Mouse (Mus musculus): ENCODE results near the gene Spata3. TPM values are rescaled to one million over a fixed set of nuclear protein-coding genes. Genes with fewer than 3 reads are reported as not detected.
"Not testable (repeated sequence)": the region's sequence is repeated elsewhere in the genome, so short reads cannot be mapped to it uniquely, and the experiment has no call there.

The Spata3 gene
- polyA plus RNA-seq, 1 experiment from 2014 or later = not detected

DNA sequence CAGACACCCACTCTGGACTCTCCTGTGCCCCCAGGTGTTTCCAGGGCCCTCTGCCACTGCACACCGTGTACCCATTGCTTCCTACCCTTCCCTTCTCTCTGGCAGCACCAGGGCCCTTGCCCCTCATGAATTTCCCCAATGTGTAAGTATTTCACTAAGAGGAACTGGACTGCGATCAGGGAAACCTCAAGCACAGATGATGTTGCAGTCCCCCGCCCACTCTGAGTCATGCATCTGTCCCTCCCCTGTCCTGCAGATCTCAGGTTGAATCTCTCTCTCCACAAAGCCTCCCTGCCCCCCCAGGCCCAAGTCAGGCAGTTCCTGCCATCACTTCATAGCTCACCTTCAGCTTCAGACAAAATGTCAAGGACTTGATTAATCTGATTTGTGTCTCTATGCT lies 38.9 kb upstream of the Spata3 start:
- H3K4me3 ChIP-seq (ENCODE audit: low read depth, low read length) = no peak overlapping the region
- no peak for DNase-seq (ENCODE audit: low spot score)
- H3K4me1 ChIP-seq (replicated peaks; ENCODE audit: control insufficient read depth, insufficient read depth) = no peaks in the 10 kb centered on the region
- no peaks in the 10 kb centered on the region for H3K9me3 ChIP-seq (ENCODE audit: control insufficient read depth, low read length)
- WGBS = 62% methylated on average over 3 of the region's 3 CpGs
- H3K9ac ChIP-seq (ENCODE audit: low read length) = no peak overlapping the region
- no peak overlapping the region for H3K4me2 ChIP-seq (replicated peaks; ENCODE audit: low read depth)
- TF ChIP-seq EP300 (optimal IDR thresholded peaks at IDR 0.05) = no peak
- TF ChIP-seq CTCF (IDR thresholded peaks at IDR 0.05; ENCODE audit: low read depth) = no peak
- no peak overlapping the region for H3K27ac ChIP-seq (replicated peaks)
- no peaks in the 10 kb centered on the region for H3K27me3 ChIP-seq (ENCODE audit: control insufficient read depth, insufficient read depth, low read length)
- no peak for ATAC-seq (ENCODE audit: low FRiP score, low TSS enrichment)
- H3K36me3 ChIP-seq (ENCODE audit: control insufficient read depth, insufficient read depth, low read length) = no peaks in the 10 kb centered on the region

DNA sequence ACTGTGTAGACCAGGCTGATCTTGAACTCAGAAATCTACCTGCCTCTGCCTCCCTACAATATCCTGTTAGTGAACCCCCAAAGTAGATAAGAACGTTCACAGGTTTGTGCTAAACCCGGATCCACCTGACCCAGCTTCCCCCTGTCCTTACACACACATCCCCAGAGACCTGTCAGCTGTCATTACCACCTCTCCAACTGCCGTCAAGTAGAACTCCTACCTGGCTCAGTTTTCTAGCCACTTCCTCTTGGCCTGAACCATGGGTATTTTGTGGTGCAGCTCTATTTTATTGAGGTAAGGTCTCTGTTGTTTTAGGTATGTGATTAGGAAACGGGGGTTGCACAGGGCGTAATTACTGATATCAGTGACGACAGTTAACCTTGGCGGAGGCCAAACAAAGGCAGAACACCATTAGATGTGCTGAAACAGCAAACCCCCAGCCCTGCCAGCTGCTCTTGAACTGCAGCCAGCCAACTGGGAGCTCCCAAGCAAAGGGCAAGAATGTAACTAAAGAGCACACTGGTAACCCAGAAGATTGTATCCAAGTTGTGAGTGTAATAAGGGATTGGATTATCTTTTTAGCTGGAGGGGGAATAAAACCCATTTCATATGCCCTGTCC lies 34.8 kb upstream of the Spata3 start:
- Histone ChIP-seq H3K9me3 (ENCODE audit: control insufficient read depth, low read length) (no peaks in the 10 kb centered on the region), H3K27ac (replicated peaks) (no peak overlapping the region), H3K4me1 (replicated peaks; ENCODE audit: control insufficient read depth, insufficient read depth) (no peaks in the 10 kb centered on the region), H3K9ac (ENCODE audit: low read length) (no peak overlapping the region), H3K4me2 (replicated peaks; ENCODE audit: low read depth) (no peak overlapping the region), H3K27me3 (ENCODE audit: control insufficient read depth, insufficient read depth, low read length) (no peaks in the 10 kb centered on the region), H3K4me3 (ENCODE audit: low read depth, low read length) (no peak overlapping the region), H3K36me3 (ENCODE audit: control insufficient read depth, insufficient read depth, low read length) (no peaks in the 10 kb centered on the region)
- 47% methylated on average over 7 of the region's 7 CpGs for WGBS
- ATAC-seq (ENCODE audit: low FRiP score, low TSS enrichment) = no peak
- no peak for DNase-seq (ENCODE audit: low spot score)
- no peak for TF ChIP-seq EP300 (optimal IDR thresholded peaks at IDR 0.05)
- no peak for TF ChIP-seq CTCF (IDR thresholded peaks at IDR 0.05; ENCODE audit: low read depth)

- WGBS = 81% methylated on average over 3 of the region's 3 CpGs
- DNase-seq (ENCODE audit: low spot score) = no peak
- Histone ChIP-seq H3K4me2 (replicated peaks; ENCODE audit: low read depth) (no peak overlapping the region), H3K4me1 (replicated peaks; ENCODE audit: control insufficient read depth, insufficient read depth) (no peaks in the 10 kb centered on the region), H3K9me3 (ENCODE audit: control insufficient read depth, low read length) (no peaks in the 10 kb centered on the region), H3K27me3 (ENCODE audit: control insufficient read depth, insufficient read depth, low read length) (no peaks in the 10 kb centered on the region), H3K9ac (ENCODE audit: low read length) (no peak overlapping the region), H3K36me3 (ENCODE audit: control insufficient read depth, insufficient read depth, low read length) (no peaks in the 10 kb centered on the region), H3K27ac (replicated peaks) (no peak overlapping the region), H3K4me3 (ENCODE audit: low read depth, low read length) (no peak overlapping the region)
- TF ChIP-seq CTCF (IDR thresholded peaks at IDR 0.05; ENCODE audit: low read depth) (no peak), EP300 (optimal IDR thresholded peaks at IDR 0.05) (no peak)
- ATAC-seq (ENCODE audit: low FRiP score, low TSS enrichment) = no peak
Measured at GRCm38 (mm10) chr1:85985784-85986183, 30.8 kb upstream of the Spata3 start.

- H3K4me1 ChIP-seq (replicated peaks; ENCODE audit: control insufficient read depth, insufficient read depth) = no peaks in the 10 kb centered on the region
- no peak overlapping the region for H3K4me2 ChIP-seq (replicated peaks; ENCODE audit: low read depth)
- ATAC-seq (ENCODE audit: low FRiP score, low TSS enrichment) = no peak
- DNase-seq (ENCODE audit: low spot score) = no peak
- H3K27me3 ChIP-seq (ENCODE audit: control insufficient read depth, insufficient read depth, low read length) = no peaks in the 10 kb centered on the region
- TF ChIP-seq CTCF (IDR thresholded peaks at IDR 0.05; ENCODE audit: low read depth) = no peak
- no peak for TF ChIP-seq EP300 (optimal IDR thresholded peaks at IDR 0.05)
- H3K9ac ChIP-seq (ENCODE audit: low read length) = no peak overlapping the region
- H3K27ac ChIP-seq (replicated peaks) = no peak overlapping the region
- no peaks in the 10 kb centered on the region for H3K36me3 ChIP-seq (ENCODE audit: control insufficient read depth, insufficient read depth, low read length)
- 62% methylated on average over 4 of the region's 4 CpGs for WGBS
- no peak overlapping the region for H3K4me3 ChIP-seq (ENCODE audit: low read depth, low read length)
- H3K9me3 ChIP-seq (ENCODE audit: control insufficient read depth, low read length) = no peaks in the 10 kb centered on the region
Measured at GRCm38 (mm10) chr1:85988351-85988750, 28.3 kb upstream of the Spata3 start.

- 84% methylated on average over 4 of the region's 4 CpGs for WGBS
- not testable (repeated sequence) for H3K4me2 ChIP-seq (replicated peaks; ENCODE audit: low read depth); ATAC-seq (ENCODE audit: low FRiP score, low TSS enrichment)
Measured at GRCm38 (mm10) chr1:85988882-85989281, 27.7 kb upstream of the Spata3 start.

DNA sequence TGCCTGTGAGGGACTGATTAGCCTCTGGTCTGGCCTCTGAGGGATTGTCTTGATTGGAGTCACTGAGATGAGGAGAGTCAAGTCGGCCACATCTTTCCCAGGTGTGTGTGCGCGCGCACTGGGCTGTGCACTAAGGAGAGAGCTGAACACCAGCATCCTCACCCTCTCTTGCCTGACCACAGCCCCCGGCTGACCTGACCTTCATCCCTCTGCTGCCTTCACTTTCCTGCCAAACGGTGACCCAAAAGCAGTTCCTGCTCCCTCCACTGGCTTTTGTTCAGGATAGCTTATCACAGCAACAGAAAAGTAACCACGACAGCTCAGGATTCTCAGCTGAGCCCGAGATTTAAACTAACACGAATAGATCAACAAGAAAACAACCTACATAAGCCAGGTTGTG lies 24.4 kb upstream of the Spata3 start:
- Histone ChIP-seq H3K4me1 (replicated peaks; ENCODE audit: control insufficient read depth, insufficient read depth) (no peaks in the 10 kb centered on the region), H3K9me3 (ENCODE audit: control insufficient read depth, low read length) (no peaks in the 10 kb centered on the region), H3K9ac (ENCODE audit: low read length) (no peak overlapping the region), H3K4me2 (replicated peaks; ENCODE audit: low read depth) (no peak overlapping the region), H3K27me3 (ENCODE audit: control insufficient read depth, insufficient read depth, low read length) (no peaks in the 10 kb centered on the region), H3K4me3 (ENCODE audit: low read depth, low read length) (no peak overlapping the region), H3K36me3 (ENCODE audit: control insufficient read depth, insufficient read depth, low read length) (no peaks in the 10 kb centered on the region), H3K27ac (replicated peaks) (no peak overlapping the region)
- 68% methylated on average over 9 of the region's 9 CpGs for WGBS
- TF ChIP-seq CTCF (IDR thresholded peaks at IDR 0.05; ENCODE audit: low read depth) = no peak
- TF ChIP-seq EP300 (optimal IDR thresholded peaks at IDR 0.05) = no peak
- ATAC-seq (ENCODE audit: low FRiP score, low TSS enrichment) = no peak
- no peak for DNase-seq (ENCODE audit: low spot score)

More at GRCm38 (mm10) chr1:85988882-85989281, 27.7 kb upstream of the Spata3 start:
- H3K36me3 ChIP-seq (ENCODE audit: control insufficient read depth, insufficient read depth, low read length); DNase-seq (ENCODE audit: low spot score); H3K4me1 ChIP-seq (replicated peaks; ENCODE audit: control insufficient read depth, insufficient read depth); H3K9ac ChIP-seq (ENCODE audit: low read length); H3K9me3 ChIP-seq (ENCODE audit: control insufficient read depth, low read length); H3K4me3 ChIP-seq (ENCODE audit: low read depth, low read length); H3K27ac ChIP-seq (replicated peaks); H3K27me3 ChIP-seq (ENCODE audit: control insufficient read depth, insufficient read depth, low read length): not testable (repeated sequence)
